Mouse (Mus musculus): ENCODE data around the gene Des. TPM values are rescaled to one million over a fixed set of nuclear protein-coding genes. Genes with fewer than 3 reads are reported as not detected.

The Des gene
- total RNA-seq, 2 experiments from 2014 or later = 1.5 TPM

DNA sequence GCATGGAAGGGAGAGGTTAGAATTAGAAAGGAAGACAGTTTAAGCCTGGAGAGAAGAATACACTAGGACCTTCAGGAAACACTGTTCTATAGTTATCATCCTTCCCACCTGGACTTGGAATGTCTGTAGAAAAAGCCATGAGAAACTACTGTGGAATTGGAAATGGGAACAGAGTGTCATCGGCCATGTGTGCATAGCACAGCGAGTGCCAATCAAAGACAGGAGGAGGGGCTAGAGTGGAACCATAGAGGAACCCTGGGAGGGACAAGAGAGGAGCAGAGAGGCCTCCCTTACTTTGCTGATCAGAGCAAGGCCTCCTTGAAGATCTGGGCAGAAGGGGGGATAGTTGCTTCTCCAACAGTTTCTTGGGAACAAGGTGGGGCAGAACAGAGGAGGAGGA is 19.1 kb downstream of the Des start:
- intact Hi-C loops (cut with DNase I) = no loop called here
- no peak for DNase-seq (ENCODE audit: extremely low spot score in 1 of 2, low spot score in 2 of 2)

DNA sequence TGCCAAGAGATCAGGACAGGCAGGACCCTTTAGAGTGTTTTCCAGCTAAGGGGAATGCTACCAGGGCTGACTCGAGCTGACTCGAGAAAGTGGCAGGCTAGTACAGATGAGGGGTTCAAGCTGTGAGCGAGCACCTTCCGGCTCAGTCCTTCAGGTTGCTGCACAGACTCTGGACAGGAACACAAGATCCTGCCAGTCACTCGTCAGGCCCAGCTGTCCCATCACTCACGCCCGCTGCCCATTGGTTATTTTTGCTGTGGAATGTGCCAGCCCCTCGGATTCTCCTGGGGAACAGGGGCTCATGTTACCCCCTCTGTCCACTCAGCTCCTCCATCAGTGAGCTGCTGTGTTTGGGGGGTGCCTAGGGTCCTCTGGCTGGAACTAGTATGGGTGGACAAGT is 19.8 kb downstream of the Des start:
- intact Hi-C loops (cut with DNase I) = no loop called here

DNA sequence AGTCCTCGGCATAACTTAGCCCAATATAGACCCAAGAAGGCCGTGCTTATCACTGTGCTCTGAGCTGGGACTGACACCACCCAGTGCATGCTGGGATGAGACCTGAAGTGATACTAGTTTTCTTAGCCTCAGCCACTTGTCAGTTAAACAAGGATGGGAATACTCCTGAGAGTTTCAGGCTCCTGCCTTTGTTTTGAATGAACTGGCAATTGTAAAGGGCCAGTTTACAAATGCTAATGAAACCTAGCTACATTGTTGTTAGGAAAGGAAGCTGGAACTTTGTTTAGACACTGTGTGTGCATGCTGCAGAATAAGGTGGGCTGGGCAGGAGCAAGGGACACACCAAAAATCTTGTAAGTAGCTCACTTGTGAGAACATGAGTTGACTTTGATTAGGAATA is 20.8 kb downstream of the Des start:
- no peak for DNase-seq (ENCODE audit: extremely low spot score in 1 of 2, low spot score in 2 of 2)
- intact Hi-C loops (cut with DNase I) = no loop called here

More for the DNA sequence above, 19.8 kb downstream of the Des start:
- DNase-seq (ENCODE audit: extremely low spot score in 1 of 2, low spot score in 2 of 2) = no peak

DNA sequence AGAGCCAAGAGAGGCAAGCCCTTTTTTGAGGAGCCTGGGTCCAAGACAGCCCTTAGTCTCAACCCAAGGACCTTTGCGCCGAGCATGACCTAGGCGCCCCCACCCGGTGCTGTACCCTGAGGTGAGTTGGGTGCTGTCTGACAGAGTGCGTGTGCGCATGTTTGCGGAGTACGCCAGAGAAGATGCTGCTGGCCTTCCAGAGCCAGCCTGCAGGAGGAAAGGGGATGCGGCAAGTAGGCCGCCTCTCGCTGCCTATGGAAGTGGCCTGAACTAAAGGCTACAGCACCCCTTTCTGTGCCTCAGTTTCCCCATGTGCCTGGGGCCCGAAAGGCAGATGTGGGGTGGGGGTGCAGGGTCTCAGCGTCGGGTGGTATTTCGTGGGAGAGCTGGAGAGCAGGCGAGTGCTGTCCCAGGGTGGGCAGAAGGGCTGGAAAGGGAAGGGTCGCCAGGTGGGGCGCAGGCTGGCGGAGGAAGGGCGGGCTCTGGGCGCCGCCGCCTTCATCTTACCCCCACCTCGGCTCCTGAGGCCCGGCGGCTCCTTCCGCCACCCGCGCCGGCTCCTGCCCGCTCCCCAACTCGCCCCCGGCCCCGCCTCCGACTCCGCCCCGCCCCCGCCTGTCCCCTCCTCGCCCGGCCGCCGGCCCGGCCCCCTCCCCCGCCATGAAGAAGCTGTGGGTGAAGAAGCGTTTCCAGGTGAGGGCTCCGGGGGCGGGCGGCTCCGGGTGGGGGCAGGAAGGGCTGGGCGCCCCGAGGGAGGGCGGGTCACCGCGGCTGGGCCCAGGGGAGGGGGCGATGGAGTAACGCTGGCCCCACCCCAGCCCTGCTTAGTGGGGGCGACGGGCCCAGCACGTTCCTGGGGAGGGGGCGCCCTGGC is 21.6 kb downstream of the Des start:
- peak in 1 of 2 experiments; percentile 80 for DNase-seq (ENCODE audit: extremely low spot score in 1 of 2, low spot score in 2 of 2)
- intact Hi-C loops (cut with DNase I) = no loop called here

DNA sequence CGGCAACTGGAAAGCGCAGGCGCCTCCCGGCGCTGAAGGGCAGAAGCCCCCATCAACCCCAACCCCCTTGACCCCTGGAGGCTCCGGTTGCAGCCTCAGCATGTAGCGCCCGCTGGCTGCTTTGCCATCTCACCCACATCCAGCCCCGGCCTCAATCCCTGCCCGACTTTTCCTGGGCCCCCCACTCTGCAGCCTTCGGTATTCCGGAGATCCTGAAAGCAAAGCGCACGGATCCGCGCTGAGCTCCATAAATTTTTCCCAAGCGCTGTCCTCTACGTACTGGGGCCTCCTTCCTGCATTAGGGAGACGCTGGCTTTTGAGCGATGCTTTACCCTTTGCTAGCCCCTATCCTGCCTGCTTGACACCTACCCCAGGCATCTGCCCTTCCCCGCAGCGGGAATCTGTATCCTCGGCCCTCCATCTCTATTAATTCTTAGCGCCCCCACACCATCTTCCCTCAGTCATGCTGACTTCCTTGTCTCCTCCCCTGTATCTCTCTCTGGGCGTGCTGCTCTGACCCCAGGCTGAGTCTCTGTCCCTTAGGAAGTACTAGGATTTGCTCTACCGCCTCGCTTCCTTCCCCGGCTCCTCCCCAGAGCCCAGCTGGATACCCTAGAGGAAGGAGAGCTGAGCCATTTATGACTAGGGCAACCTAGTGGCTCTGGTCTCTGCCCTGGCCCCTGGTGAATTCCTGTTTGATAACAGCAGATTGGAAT is 22.4 kb downstream of the Des start:
- peak in 1 of 2 experiments; percentile 64 for DNase-seq (ENCODE audit: extremely low spot score in 1 of 2, low spot score in 2 of 2)
- intact Hi-C loops (cut with DNase I) = no loop called here

DNA sequence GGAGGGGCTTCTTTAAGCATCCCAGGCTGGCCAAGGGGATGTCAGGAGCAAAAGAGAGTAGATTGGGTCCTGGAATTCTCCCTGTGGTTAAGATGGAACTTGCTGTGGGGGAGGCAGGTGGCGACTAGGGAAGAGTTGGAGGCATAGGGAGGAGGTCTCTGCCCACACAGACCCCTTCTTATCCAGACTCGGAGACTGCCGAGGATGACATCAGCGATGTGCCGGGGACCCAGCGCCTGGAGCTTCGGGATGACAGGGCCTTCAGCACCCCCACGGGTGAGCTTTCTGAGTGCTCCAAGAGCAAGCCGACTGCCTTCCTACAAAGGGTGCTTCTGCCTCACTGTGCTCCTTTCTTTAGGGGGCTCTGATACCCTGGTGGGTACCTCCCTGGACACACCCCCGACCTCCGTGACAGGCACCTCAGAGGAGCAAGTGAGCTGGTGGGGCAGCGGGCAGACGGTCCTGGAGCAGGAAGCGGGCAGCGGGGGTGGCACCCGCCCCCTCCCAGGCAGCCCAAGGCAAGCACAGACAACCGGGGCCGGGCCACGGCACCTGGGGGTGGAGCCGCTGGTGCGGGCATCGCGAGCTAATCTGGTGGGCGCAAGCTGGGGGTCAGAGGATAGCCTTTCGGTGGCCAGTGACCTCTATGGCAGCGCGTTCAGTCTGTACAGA is 24.5 kb downstream of the Des start:
- DNase-seq (ENCODE audit: extremely low spot score in 1 of 2, low spot score in 2 of 2) = peak in 1 of 2 experiments; percentile 51
- intact Hi-C loops (cut with DNase I) = loop anchor here (5.0 kb wide), 1 partner anchor 42 kb away; no protein-coding TSS in a partner anchor

DNA sequence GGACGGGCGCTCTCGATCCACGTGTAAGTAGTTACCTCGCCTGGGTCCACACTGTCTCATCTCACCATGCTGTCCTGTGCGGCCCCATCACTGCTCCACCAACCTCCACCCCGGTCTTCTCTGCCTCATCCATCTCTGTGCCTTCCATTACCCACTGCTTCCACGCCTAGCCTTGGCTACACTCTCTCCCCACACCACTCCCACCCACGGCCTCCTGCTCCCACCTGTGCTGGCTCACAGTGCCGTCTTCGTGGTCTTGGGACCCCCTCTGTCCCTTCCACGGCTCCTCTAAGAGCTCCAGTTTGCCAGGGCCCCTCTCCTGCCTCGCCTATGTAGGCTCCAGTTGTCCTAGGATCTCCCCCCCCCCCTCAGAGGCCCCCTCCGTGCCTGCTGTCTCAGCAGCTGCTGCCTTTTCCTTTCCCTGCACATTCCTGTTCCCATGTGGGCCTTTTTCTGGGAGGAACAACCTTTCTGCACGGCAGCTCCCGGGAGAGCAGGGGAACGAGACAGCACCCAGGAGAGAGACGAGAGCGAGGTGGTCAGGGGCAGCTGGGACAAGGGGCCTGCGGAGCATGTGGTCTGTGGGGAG is 25.1 kb downstream of the Des start:
- peak in 1 of 2 experiments; percentile 42 for DNase-seq (ENCODE audit: extremely low spot score in 1 of 2, low spot score in 2 of 2)
- intact Hi-C loops (cut with DNase I) = loop anchor here (5.0 kb wide), 1 partner anchor 43 kb away; no protein-coding TSS in a partner anchor

DNA sequence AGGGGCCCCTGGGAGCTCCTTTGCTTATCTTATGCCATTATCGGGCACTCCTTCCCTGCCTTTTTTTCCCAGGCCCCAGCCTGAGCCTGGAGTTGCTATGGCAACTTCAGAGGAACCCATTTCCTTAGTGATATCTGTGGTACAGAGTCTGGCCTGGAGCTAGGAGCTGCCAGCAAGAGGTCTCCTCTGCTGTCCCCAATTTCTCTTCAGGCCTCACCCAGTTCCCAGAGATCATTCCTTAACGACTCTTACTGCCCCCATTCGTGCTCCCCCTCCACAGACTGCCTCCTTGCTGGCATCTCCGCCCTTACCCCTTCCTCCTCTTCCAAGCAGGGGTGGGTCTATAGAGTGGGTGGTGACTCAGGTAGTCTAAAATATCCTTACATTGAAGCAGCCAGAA is 26.0 kb downstream of the Des start:
- DNase-seq (ENCODE audit: extremely low spot score in 1 of 2, low spot score in 2 of 2) = no peak
- intact Hi-C loops (cut with DNase I) = loop anchor here (5.0 kb wide), 1 partner anchor 44 kb away; no protein-coding TSS in a partner anchor

DNA sequence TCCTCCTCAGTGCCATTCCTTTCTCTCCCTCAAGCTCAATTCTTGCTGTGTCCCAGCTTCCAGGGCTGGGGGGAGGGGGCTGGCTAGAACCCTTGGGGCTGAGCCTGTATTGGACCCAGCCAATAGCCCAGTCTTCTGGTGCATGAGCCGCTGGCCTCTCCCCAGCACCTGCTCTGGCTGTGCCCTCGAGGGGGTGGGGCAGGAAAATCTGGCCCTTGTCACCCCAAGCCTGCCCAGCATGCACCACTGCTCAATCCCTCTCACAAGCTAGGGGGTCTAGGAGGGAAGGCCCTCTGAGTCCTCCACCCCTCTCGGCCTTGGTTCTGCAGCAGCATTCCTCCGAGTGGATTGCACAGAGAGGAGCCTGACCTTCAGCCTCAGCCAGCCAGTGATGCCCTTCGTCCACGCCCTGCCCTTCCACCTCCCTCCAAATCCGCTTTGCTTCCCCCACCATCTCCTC is 27.4 kb downstream of the Des start:
- intact Hi-C loops (cut with DNase I) = loop anchor here (5.0 kb wide), 1 partner anchor 45 kb away; no protein-coding TSS in a partner anchor
- peak in 1 of 2 experiments; percentile 42 for DNase-seq (ENCODE audit: extremely low spot score in 1 of 2, low spot score in 2 of 2)

DNA sequence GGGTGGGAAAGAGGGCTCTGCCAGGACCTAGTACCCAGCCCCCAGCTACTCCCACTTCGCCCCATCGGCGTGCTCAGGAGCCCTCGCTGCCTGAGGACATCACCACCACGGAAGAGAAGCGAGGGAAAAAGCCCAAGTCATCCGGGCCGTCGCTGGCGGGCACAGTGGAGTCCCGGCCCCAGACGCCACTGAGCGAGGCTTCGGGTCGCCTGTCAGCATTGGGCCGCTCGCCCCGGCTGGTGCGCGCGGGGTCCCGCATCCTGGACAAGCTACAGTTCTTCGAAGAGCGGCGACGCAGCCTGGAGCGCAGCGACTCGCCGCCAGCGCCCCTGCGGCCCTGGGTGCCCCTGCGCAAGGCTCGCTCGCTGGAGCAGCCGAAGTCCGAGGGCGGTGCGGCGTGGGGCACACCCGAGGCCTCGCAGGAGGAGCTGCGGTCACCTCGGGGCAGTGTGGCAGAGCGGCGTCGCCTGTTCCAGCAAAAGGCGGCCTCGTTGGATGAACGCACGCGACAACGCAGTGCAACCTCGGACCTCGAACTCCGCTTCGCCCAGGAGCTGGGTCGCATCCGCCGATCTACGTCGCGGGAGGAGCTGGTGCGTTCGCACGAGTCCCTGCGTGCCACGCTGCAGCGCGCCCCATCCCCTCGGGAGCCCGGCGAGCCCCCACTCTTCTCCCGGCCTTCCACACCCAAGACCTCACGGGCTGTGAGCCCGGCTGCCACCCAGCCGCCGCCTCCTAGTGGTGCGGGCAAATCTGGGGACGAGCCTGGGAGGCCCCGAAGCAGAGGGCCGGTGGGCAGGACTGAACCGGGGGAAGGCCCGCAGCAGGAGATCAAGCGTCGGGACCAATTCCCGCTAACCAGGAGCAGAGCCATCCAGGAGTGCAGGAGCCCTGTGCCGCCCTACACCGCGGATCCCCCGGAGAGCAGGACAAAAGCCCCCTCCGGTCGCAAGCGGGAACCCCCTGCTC is 28.1 kb downstream of the Des start:
- intact Hi-C loops (cut with DNase I) = loop anchor here (5.0 kb wide), 1 partner anchor 46 kb away; no protein-coding TSS in a partner anchor
- DNase-seq (ENCODE audit: extremely low spot score in 1 of 2, low spot score in 2 of 2) = peak in 1 of 2 experiments; percentile 48

DNA sequence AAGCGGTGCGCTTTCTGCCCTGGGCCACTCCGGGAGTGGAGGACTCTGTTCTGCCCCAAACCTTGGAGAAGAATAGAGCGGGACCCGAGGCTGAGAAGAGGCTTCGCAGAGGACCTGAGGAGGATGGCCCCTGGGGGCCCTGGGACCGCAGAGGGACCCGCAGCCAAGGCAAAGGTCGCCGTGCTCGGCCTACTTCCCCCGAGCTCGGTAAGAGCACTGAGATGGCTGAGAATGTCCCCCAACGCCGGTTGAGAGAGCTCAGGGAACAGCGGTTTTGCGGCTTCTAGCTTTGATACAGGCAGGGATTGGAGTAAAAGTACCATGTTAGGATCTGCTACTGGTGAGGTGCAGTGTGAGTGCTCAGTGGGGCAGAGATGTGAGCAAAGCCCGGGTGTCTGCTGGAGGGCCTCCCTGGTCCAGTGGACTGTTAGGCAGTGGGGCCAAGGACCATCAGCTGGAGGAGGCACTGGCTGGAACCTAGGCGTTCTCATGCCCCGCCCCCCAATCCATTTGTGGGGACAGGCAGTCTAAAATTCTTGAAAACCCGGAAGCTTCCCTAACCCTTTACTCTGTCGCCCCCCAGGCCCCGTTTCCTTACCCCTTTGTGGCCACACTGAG is 28.9 kb downstream of the Des start:
- DNase-seq (ENCODE audit: extremely low spot score in 1 of 2, low spot score in 2 of 2) = peak in 1 of 2 experiments; percentile 42
- intact Hi-C loops (cut with DNase I) = loop anchor here (5.0 kb wide), 1 partner anchor 47 kb away; no protein-coding TSS in a partner anchor

DNA sequence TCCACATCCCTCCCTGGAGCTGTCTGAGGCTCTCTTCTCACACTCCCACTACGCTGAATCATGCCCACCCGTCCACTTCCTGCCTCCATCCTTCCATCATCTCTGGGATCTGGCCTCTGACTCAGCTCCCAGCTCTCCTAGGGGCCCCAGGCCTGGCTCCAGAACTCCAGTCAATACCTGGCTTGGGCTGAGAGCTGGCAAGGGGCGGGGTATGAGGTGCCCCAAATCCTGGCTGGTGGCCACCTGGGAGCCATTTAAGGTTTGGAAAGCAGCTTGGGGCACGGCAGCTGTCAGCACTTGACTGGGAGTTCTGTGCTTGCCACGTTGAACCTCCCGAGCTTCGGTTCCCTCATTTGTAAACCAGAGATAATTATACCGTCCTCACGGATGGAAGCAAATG is 33.0 kb downstream of the Des start:
- intact Hi-C loops (cut with DNase I) = no loop called here
- DNase-seq (ENCODE audit: extremely low spot score in 1 of 2, low spot score in 2 of 2) = peak in 1 of 2 experiments; percentile 59

DNA sequence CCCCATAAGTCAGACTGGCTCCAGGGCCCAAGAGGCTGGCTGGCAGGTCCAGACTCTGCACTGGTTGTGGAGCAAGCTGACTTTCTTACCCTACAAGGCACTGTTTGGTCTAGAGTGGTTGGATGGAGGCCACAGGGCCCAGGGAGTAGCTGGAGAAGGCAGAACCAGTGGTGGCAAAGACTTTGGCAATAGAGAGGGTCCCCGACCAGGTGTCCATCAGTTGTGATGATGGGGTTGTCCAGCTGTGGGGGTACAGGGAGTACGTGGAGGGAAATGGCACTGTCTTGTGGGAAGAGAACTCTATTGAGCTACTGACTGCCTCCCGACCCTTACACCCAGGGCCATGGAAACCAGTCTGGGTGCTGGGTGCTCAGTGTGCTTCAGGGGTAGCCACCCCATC is 33.7 kb downstream of the Des start:
- DNase-seq (ENCODE audit: extremely low spot score in 1 of 2, low spot score in 2 of 2) = no peak
- intact Hi-C loops (cut with DNase I) = no loop called here

DNA sequence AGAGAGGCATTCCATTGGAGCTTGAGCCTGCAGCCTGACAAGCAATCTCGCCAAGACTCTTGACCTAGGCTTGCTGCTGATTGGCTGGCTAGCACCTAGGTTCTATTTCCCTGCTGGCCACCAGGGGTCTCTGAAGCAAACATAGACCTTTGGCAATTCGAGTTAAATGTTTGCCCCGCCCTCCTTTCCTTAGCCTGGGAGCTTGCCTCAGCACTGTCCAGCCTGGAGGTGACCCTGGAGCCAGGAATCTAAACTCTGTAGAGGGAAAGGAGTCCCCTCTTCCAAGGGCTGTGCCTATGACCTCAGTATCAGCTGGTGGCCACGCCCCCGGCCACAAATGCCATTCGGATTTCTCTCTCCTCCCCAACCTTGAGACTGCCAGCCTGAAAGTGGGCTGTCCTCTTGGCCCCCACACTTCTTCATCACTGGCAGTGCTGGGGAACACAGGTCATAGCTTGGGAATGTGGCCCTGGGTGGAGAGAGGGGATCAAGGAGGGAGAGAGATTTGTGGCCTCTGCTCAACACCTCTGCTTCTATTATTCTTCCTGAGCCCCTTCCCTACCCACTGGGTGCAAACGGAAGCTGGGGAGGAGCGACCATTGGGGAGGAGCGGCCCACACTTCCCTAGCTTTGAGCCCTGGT is 38.8 kb downstream of the Des start:
- peak in 1 of 2 experiments; percentile 83 for DNase-seq (ENCODE audit: extremely low spot score in 1 of 2, low spot score in 2 of 2)
- intact Hi-C loops (cut with DNase I) = no loop called here

DNA sequence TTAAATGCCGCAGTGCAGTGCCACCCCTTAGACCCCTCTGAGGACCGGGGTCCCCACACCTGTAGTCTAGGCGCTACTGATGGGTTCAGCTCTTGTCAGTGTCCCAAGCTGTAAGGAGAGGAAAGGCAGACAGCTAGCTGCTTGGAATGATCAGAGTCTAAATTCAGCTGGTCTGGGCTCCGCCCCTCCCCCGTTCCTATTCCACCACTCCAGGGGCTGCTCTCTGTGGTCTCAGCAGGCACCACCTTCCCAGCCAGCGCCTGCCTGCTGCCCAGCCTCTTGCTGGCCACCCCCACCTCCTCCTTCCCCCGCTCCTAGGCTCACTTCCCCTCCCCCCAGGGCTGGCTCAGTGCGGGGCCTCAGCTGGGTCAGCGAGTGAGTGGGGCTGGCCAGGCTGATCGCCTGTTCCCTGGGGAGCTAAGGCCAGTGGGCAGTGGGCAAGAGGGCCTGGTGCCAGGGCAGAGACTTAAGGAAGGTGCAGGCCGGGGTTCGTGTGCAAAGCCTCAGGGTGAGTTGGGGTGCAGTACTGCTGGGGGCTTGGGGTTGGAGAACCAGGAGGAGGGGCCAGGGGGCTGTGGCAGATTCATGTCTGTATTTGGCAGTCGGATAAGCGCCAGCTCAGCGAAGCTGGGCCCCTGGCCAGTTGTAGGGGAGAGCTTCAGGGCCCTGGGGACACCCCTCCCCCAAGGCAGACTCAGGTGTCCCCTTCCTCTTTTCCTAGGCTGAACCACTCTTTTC is 39.8 kb downstream of the Des start:
- intact Hi-C loops (cut with DNase I) = no loop called here
- peak in 1 of 2 experiments; percentile 87 for DNase-seq (ENCODE audit: extremely low spot score in 1 of 2, low spot score in 2 of 2)

DNA sequence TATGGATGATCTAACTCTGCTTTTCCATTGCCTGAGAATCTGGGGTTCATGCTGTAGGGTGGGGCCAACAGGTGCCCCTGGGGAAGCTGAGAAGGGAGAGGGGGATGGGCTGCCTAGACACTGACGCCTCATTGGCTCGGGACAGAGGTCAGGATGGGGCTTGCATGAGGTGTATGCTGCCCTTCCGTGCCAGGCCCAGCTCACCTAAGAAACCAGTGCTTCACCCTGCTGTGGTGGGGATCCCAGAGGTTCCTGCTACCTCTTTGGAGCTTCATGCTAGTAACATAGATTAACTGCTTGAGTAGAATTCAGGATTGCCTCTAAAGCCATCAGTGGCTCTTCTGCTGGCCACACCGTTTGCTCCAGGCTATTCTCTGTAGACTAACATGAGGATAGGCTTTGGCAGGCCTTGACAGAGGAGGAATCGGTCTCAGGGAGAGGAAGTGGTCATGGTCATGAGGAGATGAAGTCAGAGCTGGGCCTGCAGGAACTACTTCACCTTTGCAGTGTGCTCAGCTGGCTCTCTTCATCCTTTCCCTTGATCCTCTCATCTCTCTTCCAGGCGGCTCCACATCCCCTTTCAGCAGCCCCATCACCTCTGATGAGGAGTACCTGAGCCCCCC is 40.5 kb downstream of the Des start:
- DNase-seq (ENCODE audit: extremely low spot score in 1 of 2, low spot score in 2 of 2) = no peak
- intact Hi-C loops (cut with DNase I) = no loop called here

Data from left cerebral cortex, postnatal 10 days (tissue).